Mouse (Mus musculus): ENCODE data around the gene Cinp.

DNA sequence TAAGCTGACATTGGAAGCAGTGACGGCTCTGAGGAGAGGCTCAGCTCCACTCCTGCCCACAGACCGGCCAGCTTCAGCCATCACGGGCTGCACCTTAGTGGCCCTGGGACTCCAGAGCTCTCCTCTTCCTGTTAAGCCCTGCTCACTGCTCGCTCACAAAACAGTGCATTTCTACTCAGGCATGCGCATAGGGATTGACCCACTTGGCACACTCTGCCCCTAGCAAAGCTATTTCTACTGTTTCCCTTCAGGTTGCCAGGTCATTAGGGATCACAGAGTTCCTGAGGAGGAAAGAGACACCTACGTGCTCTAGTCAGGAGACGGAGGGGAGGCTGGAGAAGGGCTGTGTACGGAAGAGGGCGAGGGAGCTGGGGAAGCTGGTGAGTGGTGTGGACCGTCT lies 23.0 kb downstream of the Cinp start:
- TF ChIP-seq USF1 (IDR thresholded peaks at IDR 0.05; ENCODE audit: low read depth) (no peak), CTCF (IDR thresholded peaks at IDR 0.05; ENCODE audit: control insufficient read depth, insufficient read depth, insufficient read length) (no peak), MYOG (IDR thresholded peaks at IDR 0.05; ENCODE audit: control insufficient read depth, extremely low read depth, insufficient read length) (no peak), MYOD1 (IDR thresholded peaks at IDR 0.05; ENCODE audit: control insufficient read depth, insufficient read length, low read depth) (no peak), MAX (IDR thresholded peaks at IDR 0.05) (no peak), CEBPB (IDR thresholded peaks at IDR 0.05; ENCODE audit: low read depth) (no peak)
